Mouse (Mus musculus): Measurements from ENCODE around the gene Ager. TPM values are rescaled to one million over a fixed set of nuclear protein-coding genes. Genes with fewer than 3 reads are reported as not detected.

The Ager gene
- total RNA-seq (2014; rRNA removed) (1.7 and 2.1 TPM in 2 replicates), polyA plus RNA-seq (2015; fragmentation: Nextera tagmentation; extraction: Ambion mirVana) (1.6 and 2.0 TPM in 2 replicates)

DNA sequence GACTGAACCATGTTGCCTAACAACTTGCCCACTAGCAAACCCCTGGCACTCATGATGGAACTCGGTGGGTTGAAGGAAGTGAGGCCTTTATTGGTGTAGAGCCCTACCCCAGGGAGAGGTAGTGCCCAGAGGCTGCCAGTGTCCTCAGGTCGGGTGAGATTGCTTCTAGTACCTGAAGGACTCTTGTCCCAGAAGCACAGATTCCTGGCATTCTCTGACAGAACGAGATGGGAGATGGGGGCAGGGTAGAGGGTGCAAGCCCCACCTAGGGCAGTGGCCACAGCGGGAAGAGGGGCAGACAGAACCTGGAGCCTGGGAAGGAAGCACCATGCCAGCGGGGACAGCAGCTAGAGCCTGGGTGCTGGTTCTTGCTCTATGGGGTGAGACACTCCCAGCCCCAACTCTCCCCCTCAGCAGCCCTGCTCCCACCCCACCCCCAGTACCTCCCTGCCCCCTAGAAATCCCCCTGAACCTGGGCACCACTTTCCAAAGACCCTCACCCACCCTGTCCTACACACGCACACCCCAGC, at the start of gene Ager:
Ager (plus strand) TSS at position 297 of the 530 bp plus-strand sequence.
- 16% methylated on average over 6 of the region's 6 CpGs for WGBS
- H3K4me3 ChIP-seq (ENCODE audit: low read depth, low read length), result no peak within 1 kb of the TSS
- no peak within 1 kb of the TSS for H3K4me2 ChIP-seq (ENCODE audit: low read depth, low read length, poor library complexity, severe bottlenecking)
- H3K4me1 ChIP-seq (ENCODE audit: insufficient read depth, low read length), result peaks cover 10% of the 10 kb centered on the region; the same call in 1 of the 2 replicates
- no peaks in the 10 kb centered on the region for H3K9me3 ChIP-seq (ENCODE audit: low read length)
- H3K27me3 ChIP-seq (ENCODE audit: insufficient read depth, low read length), result no peaks in the 10 kb centered on the region
- no peak for TF ChIP-seq CTCF (IDR thresholded peaks at IDR 0.05)
- no peak for DNase-seq (ENCODE audit: low spot score)
- peaks cover 22% of the 10 kb centered on the region for H3K36me3 ChIP-seq (ENCODE audit: insufficient read depth, low read length)
- ATAC-seq (ENCODE audit: low FRiP score), result no peak
- H3K27ac ChIP-seq (ENCODE audit: low read depth, low read length), result no peak within 1 kb of the TSS
- no peak within 1 kb of the TSS for H3K9ac ChIP-seq (replicated peaks; ENCODE audit: low read length, poor library complexity, severe bottlenecking)

GRCm38 (mm10) chr17:34549156-34549555, 48.5 kb upstream of the Ager start:
- no peaks in the 10 kb centered on the region for H3K36me3 ChIP-seq (ENCODE audit: insufficient read depth, low read length)
- H3K4me3 ChIP-seq (ENCODE audit: low read depth, low read length), result no peak overlapping the region
- DNase-seq (ENCODE audit: low spot score) (no peak), ATAC-seq (ENCODE audit: low FRiP score) (no peak)
- no peak for TF ChIP-seq CTCF (IDR thresholded peaks at IDR 0.05)
- no peak overlapping the region for H3K4me2 ChIP-seq (ENCODE audit: low read depth, low read length, poor library complexity, severe bottlenecking)
- WGBS, result 90% methylated on average over 3 of the region's 3 CpGs
- H3K9me3 ChIP-seq (ENCODE audit: low read length), result no peaks in the 10 kb centered on the region
- no peak overlapping the region for H3K27ac ChIP-seq (ENCODE audit: low read depth, low read length)
- H3K27me3 ChIP-seq (ENCODE audit: insufficient read depth, low read length), result 0 out of 2 replicates have a peak, but pooled peaks cover 3% of the 10 kb centered on the region
- H3K9ac ChIP-seq (replicated peaks; ENCODE audit: low read length, poor library complexity, severe bottlenecking), result no peak overlapping the region
- H3K4me1 ChIP-seq (ENCODE audit: insufficient read depth, low read length), result no peaks in the 10 kb centered on the region

DNA sequence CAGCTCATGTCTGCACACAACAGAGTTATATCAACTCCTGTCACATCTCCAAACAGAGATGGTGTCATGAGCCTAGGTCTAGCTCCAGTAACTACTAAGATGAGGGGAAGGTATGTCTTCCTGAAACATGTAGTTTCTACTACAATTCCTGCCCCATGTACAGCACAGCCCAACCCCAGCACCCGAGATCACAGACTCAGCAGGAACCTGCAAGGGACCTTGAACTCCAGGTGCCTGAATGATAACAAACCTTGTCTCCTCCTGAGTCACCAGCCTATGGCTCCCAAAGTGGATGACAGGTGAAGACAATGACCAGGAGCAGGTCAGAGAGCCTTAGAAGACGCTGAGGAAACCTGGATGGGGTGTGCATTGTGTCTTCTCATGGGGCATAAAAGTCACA, 47.8 kb upstream of the Ager start:
- Histone ChIP-seq H3K9me3 (ENCODE audit: low read length) (no peaks in the 10 kb centered on the region), H3K36me3 (ENCODE audit: insufficient read depth, low read length) (no peaks in the 10 kb centered on the region), H3K27ac (ENCODE audit: low read depth, low read length) (no peak overlapping the region), H3K9ac (replicated peaks; ENCODE audit: low read length, poor library complexity, severe bottlenecking) (no peak overlapping the region), H3K4me2 (ENCODE audit: low read depth, low read length, poor library complexity, severe bottlenecking) (no peak overlapping the region), H3K27me3 (ENCODE audit: insufficient read depth, low read length) (0 out of 2 replicates have a peak, but pooled peaks cover 3% of the 10 kb centered on the region), H3K4me1 (ENCODE audit: insufficient read depth, low read length) (no peaks in the 10 kb centered on the region), H3K4me3 (ENCODE audit: low read depth, low read length) (no peak overlapping the region)
- no peak for TF ChIP-seq CTCF (IDR thresholded peaks at IDR 0.05)
- DNase-seq (ENCODE audit: low spot score) (no peak), ATAC-seq (ENCODE audit: low FRiP score) (no peak)
- WGBS, result 82% methylated on average over 2 of the region's 2 CpGs

DNA sequence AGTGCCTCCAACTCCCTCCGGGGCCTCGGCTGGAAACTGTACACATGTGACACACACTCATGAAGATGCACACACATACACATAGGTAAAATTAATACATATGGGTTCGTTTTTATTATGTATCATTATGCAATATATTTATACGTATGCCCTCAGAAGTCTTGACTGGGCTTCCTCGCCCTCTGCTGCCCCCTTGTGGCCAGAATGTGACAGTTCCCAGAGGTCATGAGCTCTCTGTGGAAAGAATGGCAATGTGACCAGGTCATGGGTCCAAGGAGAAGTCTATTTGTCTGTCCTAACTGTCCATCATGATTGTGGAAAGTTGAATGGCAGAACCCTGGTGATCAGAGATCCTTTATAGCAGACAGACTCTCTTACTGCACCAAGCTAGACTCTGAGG, 42.2 kb upstream of the Ager start:
- DNase-seq (ENCODE audit: low spot score) (peak; percentile 28), ATAC-seq (ENCODE audit: low FRiP score) (no peak)
- no peaks in the 10 kb centered on the region for H3K36me3 ChIP-seq (ENCODE audit: insufficient read depth, low read length)
- TF ChIP-seq CTCF (IDR thresholded peaks at IDR 0.05), result peak; percentile 87
- WGBS, result 31% methylated on average over 5 of the region's 5 CpGs
- H3K9ac ChIP-seq (replicated peaks; ENCODE audit: low read length, poor library complexity, severe bottlenecking), result no peak overlapping the region
- H3K27ac ChIP-seq (ENCODE audit: low read depth, low read length), result no peak overlapping the region
- no peak overlapping the region for H3K4me2 ChIP-seq (ENCODE audit: low read depth, low read length, poor library complexity, severe bottlenecking)
- no peak overlapping the region for H3K4me3 ChIP-seq (ENCODE audit: low read depth, low read length)
- H3K9me3 ChIP-seq (ENCODE audit: low read length), result no peaks in the 10 kb centered on the region
- H3K27me3 ChIP-seq (ENCODE audit: insufficient read depth, low read length), result 0 out of 2 replicates have a peak, but pooled peaks cover 3% of the 10 kb centered on the region
- H3K4me1 ChIP-seq (ENCODE audit: insufficient read depth, low read length), result no peaks in the 10 kb centered on the region

GRCm38 (mm10) chr17:34556406-34556805, 41.3 kb upstream of the Ager start:
- no peak overlapping the region for H3K9ac ChIP-seq (replicated peaks; ENCODE audit: low read length, poor library complexity, severe bottlenecking)
- ATAC-seq (ENCODE audit: low FRiP score), result no peak
- WGBS, result 88% methylated on average over 8 of the region's 8 CpGs

GRCm38 (mm10) chr17:34557411-34557810, 40.3 kb upstream of the Ager start:
- no peak overlapping the region for H3K9ac ChIP-seq (replicated peaks; ENCODE audit: low read length, poor library complexity, severe bottlenecking)
- 81% methylated on average over 11 of the region's 11 CpGs for WGBS
- H3K4me3 ChIP-seq (ENCODE audit: low read depth, low read length), result no peak overlapping the region
- no peak for ATAC-seq (ENCODE audit: low FRiP score)
- H3K36me3 ChIP-seq (ENCODE audit: insufficient read depth, low read length), result no peaks in the 10 kb centered on the region
- H3K27me3 ChIP-seq (ENCODE audit: insufficient read depth, low read length), result no peaks in the 10 kb centered on the region
- no peak overlapping the region for H3K27ac ChIP-seq (ENCODE audit: low read depth, low read length)
- H3K4me1 ChIP-seq (ENCODE audit: insufficient read depth, low read length), result no peaks in the 10 kb centered on the region
- TF ChIP-seq CTCF (IDR thresholded peaks at IDR 0.05), result no peak
- H3K9me3 ChIP-seq (ENCODE audit: low read length), result no peaks in the 10 kb centered on the region
- no peak overlapping the region for H3K4me2 ChIP-seq (ENCODE audit: low read depth, low read length, poor library complexity, severe bottlenecking)
- no peak for DNase-seq (ENCODE audit: low spot score)

More at GRCm38 (mm10) chr17:34556406-34556805, 41.3 kb upstream of the Ager start:
- H3K4me3 ChIP-seq (ENCODE audit: low read depth, low read length), result no peak overlapping the region
- H3K36me3 ChIP-seq (ENCODE audit: insufficient read depth, low read length), result no peaks in the 10 kb centered on the region
- 0 out of 2 replicates have a peak, but pooled peaks cover 3% of the 10 kb centered on the region for H3K27me3 ChIP-seq (ENCODE audit: insufficient read depth, low read length)
- no peaks in the 10 kb centered on the region for H3K4me1 ChIP-seq (ENCODE audit: insufficient read depth, low read length)
- TF ChIP-seq CTCF (IDR thresholded peaks at IDR 0.05), result no peak
- H3K4me2 ChIP-seq (ENCODE audit: low read depth, low read length, poor library complexity, severe bottlenecking), result no peak overlapping the region
- no peaks in the 10 kb centered on the region for H3K9me3 ChIP-seq (ENCODE audit: low read length)
- no peak for DNase-seq (ENCODE audit: low spot score)
- H3K27ac ChIP-seq (ENCODE audit: low read depth, low read length), result no peak overlapping the region
